Mouse (Mus musculus): ENCODE results near the gene Epm2aip1. TPM values are rescaled to one million over a fixed set of nuclear protein-coding genes. Genes with fewer than 3 reads are reported as not detected.

Gene Epm2aip1
- 19.8 TPM for polyA plus RNA-seq (2014; fragmentation: Illumina TruSeq; extraction: RNeasy Lipid Tissue Mini Kit (QIAGEN cat#74804); ENCODE audit: low read depth, low replicate concordance)

GRCm38 (mm10) chr9:111271434-111272160 is at the start of gene Epm2aip1, which contains the start of gene Mlh1:
Gene Epm2aip1 (plus strand): TSS chr9:111271929.
Gene Mlh1 (minus strand): TSS chr9:111271791.

GRCm38 (mm10) chr9:111311031-111311842 is 39.5 kb downstream of the Epm2aip1 start, which contains the start of gene Trank1:
Gene Trank1 (plus strand): TSS chr9:111311739.

Other genes starting within 250 kb of the Epm2aip1 start
- gene Ccrl2, start 214.4 kb upstream of the Epm2aip1 start, polyA plus RNA-seq (2014; fragmentation: Illumina TruSeq; extraction: RNeasy Lipid Tissue Mini Kit (QIAGEN cat#74804); ENCODE audit: low read depth, low replicate concordance), result 0.22 TPM
- gene Lrrfip2, start 154.3 kb upstream of the Epm2aip1 start, polyA plus RNA-seq (2014; fragmentation: Illumina TruSeq; extraction: RNeasy Lipid Tissue Mini Kit (QIAGEN cat#74804); ENCODE audit: low read depth, low replicate concordance), result 469 TPM
- gene Mlh1, start 138 bp upstream of the Epm2aip1 start, polyA plus RNA-seq (2014; fragmentation: Illumina TruSeq; extraction: RNeasy Lipid Tissue Mini Kit (QIAGEN cat#74804); ENCODE audit: low read depth, low replicate concordance), result 21.0 TPM
- 32.2 TPM for gene Trank1, start 39.8 kb downstream of the Epm2aip1 start, polyA plus RNA-seq (2014; fragmentation: Illumina TruSeq; extraction: RNeasy Lipid Tissue Mini Kit (QIAGEN cat#74804); ENCODE audit: low read depth, low replicate concordance)
- 0.13 TPM for gene Dclk3, start 167.2 kb downstream of the Epm2aip1 start, polyA plus RNA-seq (2014; fragmentation: Illumina TruSeq; extraction: RNeasy Lipid Tissue Mini Kit (QIAGEN cat#74804); ENCODE audit: low read depth, low replicate concordance)